Mouse (Mus musculus) heart, postnatal 25 days (tissue): Measurements from ENCODE around the gene Polr3gl. TPM values are rescaled to one million over a fixed set of nuclear protein-coding genes. Genes with fewer than 3 reads are reported as not detected.
"Not testable (repeated sequence)": the region's sequence is repeated elsewhere in the genome, so short reads cannot be mapped to it uniquely, and the experiment has no call there.

ENCODE experiments used
- DNase-seq: peaks from one replicate; pipeline ENCODE4 v3.0.0; 2022; ENCODE audit warnings: low spot score
- intact Hi-C: fragments of 180-260 bp; cut with DNase I; formaldehyde crosslinking; loops from one replicate; pipeline ENCODE4 v1.15.1; 2025
- total RNA-seq, 2 experiments: library from RNA; stranded (reverse); gene quantifications; 2 replicates each; pipeline ENCODE4 v1.2.3; 2021

Polr3gl gene
- 10 to 100 TPM; 25.2 to 25.9 TPM for total RNA-seq

- peak; percentile 92 for DNase-seq
- intact Hi-C loops: no loop called here
Measured at GRCm38 (mm10) chr3:96593790-96594560, at the start of gene Polr3gl. Gene Polr3gl (minus strand): TSS chr3:96594181.

- DNase-seq: no peak
- intact Hi-C loops: loop anchor here (1.0 kb wide), 2 partner anchors 59 to 93 kb away; no protein-coding TSS in a partner anchor
Measured at GRCm38 (mm10) chr3:96639219-96639618, 45.2 kb upstream of the Polr3gl start.

- DNase-seq: no peak
- intact Hi-C loops: no loop called here
Measured at GRCm38 (mm10) chr3:96636448-96636847, 42.5 kb upstream of the Polr3gl start.

- no peak for DNase-seq
- intact Hi-C loops: no loop called here
Measured at GRCm38 (mm10) chr3:96635906-96636305, 41.9 kb upstream of the Polr3gl start.

DNA sequence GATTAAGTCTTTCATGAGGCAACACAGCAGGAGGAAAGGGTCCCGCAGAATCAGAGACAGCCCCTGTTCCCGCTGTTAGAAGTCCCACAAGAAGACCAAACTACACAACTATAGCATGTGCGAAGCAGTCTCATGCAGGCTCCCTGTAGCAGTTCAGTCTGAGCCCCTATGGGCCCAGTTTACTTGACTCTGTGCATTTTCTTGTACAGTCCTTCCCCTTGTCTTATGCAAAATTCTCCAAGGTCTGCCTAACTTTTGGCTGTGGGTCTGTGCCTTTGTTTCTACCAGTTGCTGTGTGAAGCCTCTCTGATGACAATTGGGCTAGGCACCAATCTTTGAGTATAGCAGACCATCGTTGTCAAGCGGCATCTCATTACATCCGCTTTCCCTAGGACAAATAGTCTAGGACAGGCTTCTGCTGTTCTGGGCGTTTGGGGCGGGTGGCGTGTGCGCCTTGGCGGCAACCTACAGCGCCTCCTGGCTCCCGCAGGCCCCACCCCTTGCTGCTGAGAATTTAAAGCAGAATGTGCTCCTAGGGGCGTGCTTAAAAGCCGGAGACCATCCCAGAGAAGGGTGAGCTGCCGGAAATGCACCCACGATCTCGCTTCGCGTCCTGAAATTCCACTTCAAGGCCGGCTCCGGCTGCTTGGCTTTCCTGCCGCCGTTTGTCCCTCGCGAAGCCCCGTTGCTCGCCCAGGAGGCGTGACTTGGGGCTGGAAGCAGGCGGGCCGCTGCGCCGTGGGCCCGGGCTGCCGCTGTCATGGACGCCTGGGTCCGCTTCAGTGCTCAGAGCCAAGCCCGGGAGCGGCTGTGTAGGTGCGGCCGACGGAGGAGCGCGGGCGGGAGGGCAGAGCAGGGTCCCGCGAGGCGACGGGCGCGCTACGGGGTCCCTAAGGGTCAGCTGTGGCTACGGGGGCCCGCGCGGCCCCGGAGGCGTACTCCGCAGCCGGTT lies 41.2 kb upstream of the Polr3gl start, which contains the start of the genes Pex11b and Gm42957:
Gene Pex11b, plus strand, starts transcription at position 449 of the 952 bp plus-strand sequence.
Gene Gm42957, plus strand, starts transcription at position 547 of the 952 bp plus-strand sequence.
- peak; percentile 83 for DNase-seq
- intact Hi-C loops: no loop called here

- intact Hi-C loops: no loop called here
- no peak for DNase-seq
Measured at GRCm38 (mm10) chr3:96634015-96634414, 40.0 kb upstream of the Polr3gl start.

- DNase-seq: no peak
- intact Hi-C loops: no loop called here
Measured at GRCm38 (mm10) chr3:96632058-96632457, 38.1 kb upstream of the Polr3gl start.

- intact Hi-C loops: loop anchor here (2.0 kb wide), 1 partner anchor 27 kb away; no protein-coding TSS in a partner anchor
- peak; percentile 90 for DNase-seq
Measured at GRCm38 (mm10) chr3:96629729-96630600, 36.0 kb upstream of the Polr3gl start, which contains the start of gene Rbm8a. Gene Rbm8a (plus strand): TSS chr3:96629933.

DNA sequence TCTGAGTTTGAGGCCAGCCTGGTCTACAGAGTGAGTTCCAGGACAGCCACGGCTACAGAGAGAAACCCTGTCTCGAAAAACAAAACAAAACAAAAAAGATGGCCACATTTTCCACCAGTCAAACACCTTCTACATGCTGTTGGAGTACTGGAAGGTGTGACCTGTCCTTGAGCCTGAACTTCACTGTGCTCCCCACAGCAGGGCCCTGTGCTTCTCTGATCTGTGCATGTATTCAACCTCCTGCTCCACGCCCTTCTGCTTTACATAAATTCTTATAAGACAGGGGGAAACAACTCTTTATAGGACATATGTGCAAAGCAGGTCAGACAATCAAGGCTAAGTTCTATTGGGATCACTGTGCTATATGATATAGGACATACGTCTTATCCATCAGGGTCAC lies 29.2 kb upstream of the Polr3gl start:
- intact Hi-C loops: no loop called here
- no peak for DNase-seq

DNA sequence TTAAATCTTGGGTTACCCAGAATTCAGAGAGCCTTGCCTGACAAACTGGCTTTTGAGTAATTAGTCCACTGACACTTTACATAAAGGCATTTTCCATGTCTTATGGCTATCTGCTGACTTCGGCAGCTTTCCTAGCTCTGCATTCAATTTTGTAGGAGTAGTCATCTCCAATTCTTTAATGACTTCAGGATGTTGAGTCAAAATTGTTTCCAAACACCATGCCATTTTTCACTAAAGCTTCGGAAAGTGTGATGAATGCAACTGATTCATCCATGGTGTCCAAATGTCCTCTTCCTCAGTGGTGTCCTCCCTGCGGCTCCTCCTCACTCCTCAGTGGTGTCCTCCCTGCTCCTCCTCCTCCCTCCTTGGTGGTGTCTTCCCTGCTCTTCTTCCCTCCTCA lies 24.0 kb upstream of the Polr3gl start:
- intact Hi-C loops: no loop called here

DNA sequence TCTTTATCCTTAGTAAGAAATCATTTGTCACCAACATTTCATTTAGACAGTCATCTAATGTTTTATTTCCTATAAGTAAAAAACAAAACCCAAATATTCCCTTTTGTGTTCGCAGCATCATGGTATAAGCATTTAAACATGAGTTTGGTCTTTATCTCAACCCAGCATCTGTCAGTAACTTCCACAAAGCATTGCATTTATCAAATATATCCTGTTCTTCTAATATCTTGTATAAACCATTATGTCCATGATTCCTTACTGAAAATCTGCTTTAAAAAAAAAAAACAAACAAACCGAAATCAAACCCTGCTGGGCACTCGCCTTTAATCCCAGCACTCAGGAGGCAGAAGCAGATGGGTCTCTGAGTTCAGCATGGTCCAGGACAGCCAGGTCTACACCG lies 12.6 kb upstream of the Polr3gl start:
- intact Hi-C loops: no loop called here
- DNase-seq: no peak

More for the DNA sequence above, 24.0 kb upstream of the Polr3gl start:
- no peak for DNase-seq

DNA sequence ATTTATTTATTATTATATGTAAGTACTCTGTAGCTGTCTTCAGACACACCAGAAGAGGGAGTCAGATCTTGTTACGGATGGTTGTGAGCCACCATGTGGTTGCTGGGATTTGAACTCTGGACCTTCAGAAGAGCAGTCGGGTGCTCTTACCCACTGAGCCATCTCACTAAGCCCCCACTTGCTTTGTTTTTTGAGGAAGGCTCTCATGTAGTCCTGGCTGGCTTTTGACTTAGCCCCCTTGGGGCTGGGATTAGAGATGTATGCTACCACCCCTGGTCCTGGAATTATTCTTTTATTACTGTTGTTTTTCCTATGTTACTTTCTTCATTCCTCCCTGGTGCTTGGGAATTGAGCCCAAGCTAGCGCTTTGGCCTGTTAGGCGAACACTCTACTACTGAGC lies 12.0 kb upstream of the Polr3gl start:
- DNase-seq, intact Hi-C loops: not testable (repeated sequence)

DNA sequence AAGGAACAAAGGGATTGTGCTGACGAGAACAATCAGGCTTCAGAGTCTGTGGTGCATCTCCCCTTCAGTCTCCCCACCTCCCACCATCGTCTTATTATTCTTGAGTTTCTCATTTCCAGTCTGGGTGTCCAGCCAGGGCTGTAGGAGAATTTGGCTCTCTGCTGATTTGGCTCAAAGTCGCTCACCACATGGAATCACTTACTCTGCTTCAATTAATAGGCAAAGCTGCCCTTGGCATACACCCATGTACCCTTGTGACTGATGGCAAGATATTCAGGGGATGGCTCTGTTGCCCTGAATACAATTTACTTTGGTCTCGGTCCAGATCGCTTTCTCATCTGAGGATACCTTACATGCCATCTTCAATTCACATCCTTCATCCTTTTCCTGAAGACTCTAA lies 9.3 kb upstream of the Polr3gl start:
- intact Hi-C loops: loop anchor here (2.0 kb wide), 1 partner anchor 25 kb away; the partner anchor contains the start of gene Rbm8a
- DNase-seq: no peak

GRCm38 (mm10) chr3:96602704-96603084 lies 8.7 kb upstream of the Polr3gl start:
- intact Hi-C loops: loop anchor here (2.0 kb wide), 1 partner anchor 26 kb away; the partner anchor contains the start of gene Rbm8a
- DNase-seq: no peak

DNA sequence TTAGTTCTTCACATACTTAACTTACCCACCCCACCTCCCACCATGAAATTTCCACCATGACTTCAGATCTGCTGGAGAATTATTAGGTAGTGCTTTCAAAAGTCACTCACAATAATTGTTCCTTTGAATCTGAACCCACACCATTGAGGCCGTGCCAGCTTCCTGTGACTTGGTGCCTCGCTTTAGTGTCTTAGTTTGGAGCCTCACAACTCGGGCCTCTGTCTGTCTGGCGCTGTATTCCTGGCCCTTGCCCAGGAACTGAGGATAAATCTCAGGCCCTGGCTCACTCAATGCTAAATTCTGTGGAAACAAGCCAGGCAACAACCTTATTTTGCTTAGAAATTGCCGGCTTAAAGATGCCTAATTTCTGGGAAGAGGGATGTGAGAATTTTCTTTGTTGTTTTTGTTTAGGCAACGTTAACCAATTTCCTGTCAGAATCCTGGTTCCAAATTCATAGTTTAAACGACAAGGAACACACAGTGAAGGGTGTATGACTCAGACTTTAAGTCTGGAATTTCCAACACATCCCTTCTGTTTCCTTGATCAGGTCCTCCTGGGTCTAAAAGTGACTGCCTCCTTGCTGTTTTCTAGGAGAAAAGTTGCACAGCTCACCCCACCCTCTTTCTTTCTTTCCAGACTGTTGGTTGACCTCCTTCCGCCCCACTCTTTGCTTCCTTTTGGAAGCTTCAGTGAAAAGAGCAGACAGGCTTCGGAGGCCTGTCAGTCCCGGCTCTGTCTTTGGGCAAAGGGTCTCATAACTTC lies 8.1 kb upstream of the Polr3gl start:
- no peak for DNase-seq
- intact Hi-C loops: loop anchor here (2.0 kb wide), 1 partner anchor 27 kb away; the partner anchor contains the start of gene Rbm8a

GRCm38 (mm10) chr3:96601251-96601787 lies 7.3 kb upstream of the Polr3gl start:
- intact Hi-C loops: no loop called here
- DNase-seq: peak; percentile 76

DNA sequence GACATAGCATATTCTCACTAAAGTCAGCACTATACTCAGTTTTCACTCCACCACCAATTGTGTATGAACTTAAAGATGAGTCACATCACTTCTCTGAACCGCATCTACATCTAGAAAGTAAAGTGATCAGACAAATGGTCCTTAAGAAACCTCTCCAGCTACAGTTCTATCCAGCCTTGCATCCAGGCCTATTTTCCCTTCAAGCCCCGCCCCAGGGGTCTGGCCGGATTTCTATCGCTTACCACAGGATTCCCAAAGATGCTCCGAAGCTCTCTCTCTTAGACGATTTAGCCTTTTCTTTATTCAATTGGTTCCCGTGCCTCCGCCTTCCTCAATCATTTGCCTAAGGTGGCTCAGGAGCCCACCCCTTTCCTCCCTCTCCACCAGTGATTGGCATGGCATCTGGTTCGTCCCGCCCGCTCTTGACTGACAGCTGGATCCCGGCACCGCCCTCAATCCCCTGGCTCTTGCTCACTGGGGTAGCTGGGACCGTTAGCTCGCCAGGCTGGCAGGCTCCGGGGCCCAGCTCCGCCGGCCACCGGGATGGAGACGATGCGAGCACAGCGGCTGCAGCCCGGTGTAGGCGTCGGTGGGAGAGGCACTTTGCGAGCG lies 6.8 kb upstream of the Polr3gl start, which contains the start of gene Lix1l:
Gene Lix1l, plus strand, starts transcription at position 511 of the 612 bp plus-strand sequence.
- intact Hi-C loops: no loop called here
- DNase-seq: peak; percentile 95

- no peak for DNase-seq
- intact Hi-C loops: no loop called here
Measured at GRCm38 (mm10) chr3:96599411-96599810, 5.4 kb upstream of the Polr3gl start.
